Mouse (Mus musculus) adrenal gland, adult 10 weeks (tissue): ENCODE results near the gene Gm20498. TPM values are rescaled to one million over a fixed set of nuclear protein-coding genes. Genes with fewer than 3 reads are reported as not detected.

ENCODE experiments used
- polyA plus RNA-seq: library from polyadenylated mRNA; stranded (reverse); fragments of 350-450 nt; fragmentation: Illumina TruSeq; extraction: RNeasy Lipid Tissue Mini Kit (QIAGEN cat#74804); gene quantifications from one replicate; pipeline ENCODE4 v1.2.3, GENCODE M21; 2014; ENCODE audit warnings: low read depth, low replicate concordance

Gene Gm20498
- 23.0 TPM for polyA plus RNA-seq

DNA sequence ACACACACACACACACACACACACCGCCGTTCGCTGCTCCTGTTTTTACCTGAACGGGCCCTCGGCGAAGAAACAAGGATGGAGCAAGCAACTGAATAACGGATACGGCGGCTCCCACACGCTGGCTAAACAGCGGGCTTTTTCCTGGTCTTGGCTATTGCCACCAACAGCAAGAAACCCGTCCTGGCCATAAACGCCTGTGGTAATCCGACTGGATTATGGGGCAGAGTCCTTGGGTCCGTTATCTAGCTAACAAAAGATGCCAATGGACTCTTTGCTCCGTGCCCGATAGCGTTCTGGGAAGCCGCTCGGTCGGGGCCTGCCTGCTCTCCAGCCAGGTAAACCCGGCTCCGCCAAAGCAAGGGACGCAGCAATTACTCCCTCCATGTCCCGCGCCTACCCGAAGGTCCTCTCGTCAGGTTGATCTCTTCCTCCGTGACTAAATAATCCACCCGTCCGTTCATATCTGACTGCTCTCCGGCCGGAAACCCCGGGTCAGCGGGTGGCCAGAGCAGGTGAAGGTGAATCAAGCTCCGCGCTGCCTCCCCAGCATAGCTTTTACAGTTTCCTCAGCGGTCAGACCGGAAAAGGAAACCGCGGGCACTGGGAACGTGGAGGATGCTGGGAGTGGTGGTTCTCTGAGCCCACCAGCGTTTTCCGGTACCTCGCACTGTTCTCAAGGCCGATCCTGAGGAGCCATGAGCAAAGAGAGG is at the start of gene Gm20498, which contains the start of gene Synj2bp:
Gene Gm20498 (minus strand): TSS at position 590 of the 713 bp plus-strand sequence.
Gene Synj2bp (minus strand): TSS at position 596 of the 713 bp plus-strand sequence.

GRCm38 (mm10) chr12:81568374-81568773 is 35.7 kb upstream of the Gm20498 start, which contains the start of gene Adam21:
Gene Adam21, minus strand, starts transcription at chr12:81568474.

DNA sequence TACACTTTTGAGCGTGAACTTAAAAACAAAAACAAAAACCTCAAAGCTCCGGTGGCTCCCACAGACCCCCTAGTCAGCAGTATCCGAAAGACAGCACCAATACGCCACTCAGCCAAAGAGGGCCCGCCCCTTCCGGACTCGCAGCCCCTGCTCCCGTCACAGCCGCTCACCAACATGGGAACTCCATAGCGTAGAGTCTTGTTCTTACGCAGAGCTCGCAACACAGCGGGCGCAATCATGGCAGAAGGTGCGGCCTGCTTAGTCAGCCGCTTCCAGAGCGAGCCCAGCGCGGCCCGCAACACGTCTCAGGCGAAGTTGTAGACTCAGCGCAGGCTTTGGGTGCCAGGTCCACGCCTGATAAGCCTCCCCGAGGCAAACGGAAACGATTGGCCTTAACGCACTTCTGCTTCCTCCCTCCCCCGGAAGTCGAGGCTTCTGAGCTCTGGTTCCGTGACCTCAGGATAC is 47.9 kb downstream of the Gm20498 start, which contains the start of gene Cox16:
Gene Cox16 (minus strand): TSS at position 401 of the 465 bp plus-strand sequence.

GRCm38 (mm10) chr12:81421846-81422245 is 110.9 kb downstream of the Gm20498 start, which contains the start of gene Adam4:
Gene Adam4, minus strand, starts transcription at chr12:81421946.

GRCm38 (mm10) chr12:81379364-81379763 is 153.3 kb downstream of the Gm20498 start, which contains the start of gene Gm4787:
Gene Gm4787, minus strand, starts transcription at chr12:81379464.

DNA sequence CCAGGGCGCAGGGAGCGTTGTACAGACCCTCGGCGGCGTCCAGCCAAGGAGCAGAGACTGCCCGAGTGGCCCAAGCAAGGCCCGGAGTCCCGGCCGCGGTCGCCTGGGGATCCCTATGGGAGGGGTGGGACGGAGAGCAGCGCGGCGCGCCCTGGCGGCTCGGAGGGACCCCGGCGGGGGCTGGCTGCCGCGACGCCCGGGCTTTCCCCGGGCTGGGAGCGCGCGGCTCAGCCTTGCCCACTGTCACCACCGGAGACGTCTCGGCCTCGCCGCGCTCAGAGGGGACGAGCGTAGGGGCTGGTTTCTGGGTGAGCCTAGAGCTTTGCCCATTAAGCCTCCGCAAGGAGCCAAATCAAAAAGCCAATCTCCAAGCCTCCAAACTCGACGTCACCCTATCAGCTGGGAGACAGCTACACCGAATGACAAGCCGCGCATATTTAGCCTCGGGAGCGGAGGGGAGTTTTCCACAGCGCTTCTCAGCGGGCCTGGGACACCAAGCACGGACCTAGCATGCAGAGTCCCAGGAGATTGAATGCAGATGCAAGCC is 199.8 kb downstream of the Gm20498 start, which contains the start of gene Slc8a3:
Gene Slc8a3 (minus strand): TSS at position 306 of the 547 bp plus-strand sequence.

Other genes starting within 250 kb of the Gm20498 start
- gene Slc8a3, start 199.7 kb downstream of the Gm20498 start, polyA plus RNA-seq, result 0.70 TPM
- gene Gm4787, start 153.4 kb downstream of the Gm20498 start, polyA plus RNA-seq, result 1.5 TPM
- 0.87 TPM for gene Adam4, start 111.0 kb downstream of the Gm20498 start, polyA plus RNA-seq
- 457 TPM for gene Cox16, start 47.8 kb downstream of the Gm20498 start, polyA plus RNA-seq
- gene Synj2bp, start within 50 bp of the Gm20498 start, polyA plus RNA-seq, result 173 TPM
- gene Adam21, start 35.6 kb upstream of the Gm20498 start, polyA plus RNA-seq, result not detected
- 65.9 TPM for gene Med6, start 62.1 kb upstream of the Gm20498 start, polyA plus RNA-seq
- 1.2 TPM for gene Ttc9, start 98.3 kb upstream of the Gm20498 start, polyA plus RNA-seq
- gene Map3k9, start 248.3 kb upstream of the Gm20498 start, polyA plus RNA-seq, result 0.17 TPM